Mouse (Mus musculus): ENCODE results near the gene Tnip1.

- TF ChIP-seq FLI1 (IDR thresholded peaks at IDR 0.05; ENCODE audit: low read length) (no peak), GATA1 (IDR thresholded peaks at IDR 0.05; ENCODE audit: borderline replicate concordance, low read length) (no peak)
Observed at GRCm38 (mm10) chr11:54905086-54905485, 57.6 kb downstream of the Tnip1 start.

Measured in megakaryocyte, embryonic 14.5 days (primary cell).